ENCODE assay signal across 7 mouse cellular contexts in genomic region chr3:145759379-145760209, GRCm38 (mm10). TPM values are rescaled to one million over a fixed set of nuclear protein-coding genes. Genes with fewer than 3 reads are reported as not detected.
A peak's percentile ranks its signal among the peaks of the same experiment; 100 is the strongest.
DNase-seq lines count a peak whose midpoint lies in the region; ATAC-seq lines count a peak whose summit lies in the region.

No protein-coding gene starts in this region.

- peak overlapping the region; percentile 99 for H3K4me2 ChIP-seq in hindbrain, embryonic 11.5 days (replicated peaks; ENCODE audit: low read depth, low read length)
- peak overlapping the region; percentile 95 for H3K4me2 ChIP-seq in midbrain, embryonic 12.5 days (replicated peaks)

- 9% methylated on average over 14 of the region's 14 CpGs for WGBS in embryonic facial prominence, embryonic 10.5 days
- WGBS in hindbrain, embryonic 11.5 days, result 18% methylated on average over 14 of the region's 14 CpGs
- WGBS in midbrain, embryonic 12.5 days, result 12% methylated on average over 14 of the region's 14 CpGs

- H3K4me1 ChIP-seq in embryonic facial prominence, embryonic 10.5 days, result peaks cover 26% of the 10 kb centered on the region
- H3K4me1 ChIP-seq in hindbrain, embryonic 11.5 days (replicated peaks; ENCODE audit: control insufficient read depth, insufficient read depth, low read length), result no peaks in the 10 kb centered on the region; the same call in 1 of the 2 replicates
- peaks cover 9% of the 10 kb centered on the region; the same call in 1 of the 2 replicates for H3K4me1 ChIP-seq in midbrain, embryonic 12.5 days

- peak overlapping the region; percentile 93 for H3K9ac ChIP-seq in hindbrain, embryonic 11.5 days (ENCODE audit: low read depth, low read length)
- peak overlapping the region; percentile 85; the same call in 1 of the 2 replicates for H3K9ac ChIP-seq in midbrain, embryonic 12.5 days (replicated peaks)

- peak; percentile 19 to 26 for DNase-seq in left cerebral cortex, adult 18-20 months (ENCODE audit: low spot score in 2 of 2)
- DNase-seq in left cerebral cortex, adult 11 months (ENCODE audit: low spot score), result no peak
- DNase-seq in embryonic facial prominence, embryonic 10.5 days (ENCODE audit: low spot score), result no peak
- no peak for DNase-seq in hindbrain, embryonic 11.5 days (ENCODE audit: low spot score)
- DNase-seq in urinary bladder, postnatal 36 days (ENCODE audit: low spot score in 2 of 2), result no peak
- no peak for DNase-seq in adrenal gland, postnatal 36 days

- no peaks in the 10 kb centered on the region for H3K9me3 ChIP-seq in embryonic facial prominence, embryonic 10.5 days
- H3K9me3 ChIP-seq in hindbrain, embryonic 11.5 days (ENCODE audit: control insufficient read depth, low read length), result no peaks in the 10 kb centered on the region
- no peaks in the 10 kb centered on the region for H3K9me3 ChIP-seq in midbrain, embryonic 12.5 days

- H3K27ac ChIP-seq in embryonic facial prominence, embryonic 10.5 days (replicated peaks), result peak overlapping the region; percentile 87
- no peak overlapping the region; the same call in 1 of the 2 replicates for H3K27ac ChIP-seq in hindbrain, embryonic 11.5 days (ENCODE audit: low read depth, low read length)
- H3K27ac ChIP-seq in midbrain, embryonic 12.5 days (replicated peaks), result peak overlapping the region; percentile 81; the same call in 1 of the 2 replicates

- peak; percentile 64; the same call in 1 of the 2 replicates for ATAC-seq in hindbrain, embryonic 11.5 days (ENCODE audit: low FRiP score)
- peak; percentile 51 for ATAC-seq in midbrain, embryonic 12.5 days (ENCODE audit: low FRiP score, low read depth)

- no peaks in the 10 kb centered on the region for H3K36me3 ChIP-seq in embryonic facial prominence, embryonic 10.5 days (replicated peaks)
- H3K36me3 ChIP-seq in hindbrain, embryonic 11.5 days (ENCODE audit: control insufficient read depth, insufficient read depth, low read length), result no peaks in the 10 kb centered on the region
- H3K36me3 ChIP-seq in midbrain, embryonic 12.5 days, result no peaks in the 10 kb centered on the region

- H3K4me3 ChIP-seq in embryonic facial prominence, embryonic 10.5 days, result peak overlapping the region; percentile 76
- peak overlapping the region; percentile 70 for H3K4me3 ChIP-seq in hindbrain, embryonic 11.5 days (ENCODE audit: low read depth, low read length)
- peak overlapping the region; percentile 74 for H3K4me3 ChIP-seq in midbrain, embryonic 12.5 days

- H3K27me3 ChIP-seq in embryonic facial prominence, embryonic 10.5 days (replicated peaks; ENCODE audit: low read depth, poor library complexity, severe bottlenecking), result peaks cover 68% of the 10 kb centered on the region
- H3K27me3 ChIP-seq in hindbrain, embryonic 11.5 days (ENCODE audit: control insufficient read depth, insufficient read depth, low read length), result peaks cover 7% of the 10 kb centered on the region; the same call in 1 of the 2 replicates
- H3K27me3 ChIP-seq in midbrain, embryonic 12.5 days, result peaks cover 40% of the 10 kb centered on the region

RNA-seq across cellular contexts. Expression of gene Ddah1, which starts 1.1 kb away (rescaled TPM):
- total RNA-seq in left cerebral cortex, adult 18-20 months (2021), result 10 to 100 TPM; 54.7 to 57.8 TPM
- 16.5 and 22.4 TPM in 2 replicates for polyA plus RNA-seq in embryonic facial prominence, embryonic 10.5 days (2016; fragmentation: Nextera tagmentation; extraction: Ambion mirVana)
- polyA plus RNA-seq in hindbrain, embryonic 11.5 days (2014; fragmentation: Nextera tagmentation; extraction: Ambion mirVana), result 34.7 and 37.4 TPM in 2 replicates
- polyA plus RNA-seq in midbrain, embryonic 12.5 days (2016; fragmentation: Nextera tagmentation; extraction: Ambion mirVana), result 38.2 TPM in 2 replicates
- 1 to 10 TPM; 2.4 TPM for total RNA-seq in adrenal gland, postnatal 36 days (2021)

Comparison
In these comparisons a context has a peak if more than half of its experiments do, and no peak if none do; other contexts are left out.
1. DNase-seq: peak in left cerebral cortex, adult 18-20 months (2 of 2); none in left cerebral cortex, adult 11 months (single experiment), embryonic facial prominence, embryonic 10.5 days (single experiment), hindbrain, embryonic 11.5 days (single experiment), urinary bladder, postnatal 36 days (0 of 2) and adrenal gland, postnatal 36 days (0 of 2).
2. Peak in every context shown above with its lines, with median percentiles within 50 percentile points of each other: H3K4me3 ChIP-seq.